Mouse (Mus musculus) liver, embryonic 14.5 days (tissue): ENCODE results near the gene 5730522E02Rik. TPM values are rescaled to one million over a fixed set of nuclear protein-coding genes. Genes with fewer than 3 reads are reported as not detected.

ENCODE experiments used
- ATAC-seq: fragments of 200-750 bp; cut with Nextera tagmentation; 2 replicates; pipeline ENCODE4 v1.8.0; 2017; ENCODE audit warnings: moderate number of reproducible peaks, mild to moderate bottlenecking, moderate library complexity; ENCODE audit not compliant: insufficient read depth
- DNase-seq, 3 experiments: peaks; one replicate each; pipeline ENCODE4 v3.0.0-alpha.2; 2012 to 2013; ENCODE audit warnings: low read depth in 3 of 3, low spot score in 3 of 3
- H3K27ac ChIP-seq: fragments of 300-500 bp; sonication (generic); 2 replicates; pipeline ENCODE4 v1.5.1; 2014; ENCODE audit warnings: moderate library complexity, mild to moderate bottlenecking, control low read depth, inconsistent platforms
- H3K27me3 ChIP-seq: fragments of 300-500 bp; sonication (generic); 2 replicates; pipeline ENCODE4 v1.6.1; 2014; ENCODE audit warnings: mild to moderate bottlenecking, low read length, moderate library complexity; ENCODE audit not compliant: control insufficient read depth, insufficient read depth
- H3K36me3 ChIP-seq: fragments of 300-500 bp; sonication (generic); replicated peaks from 2 replicates; pipeline ENCODE4 v1.6.1; 2014; ENCODE audit warnings: low read depth; ENCODE audit not compliant: control insufficient read depth, insufficient read depth
- H3K4me1 ChIP-seq, 2 experiments: fragments of 200-500 bp in 1 of 2; fragments of 300-500 bp in 1 of 2; sonication (generic) in 1 of 2; replicated peaks; 2 replicates each; pipeline ENCODE4 v1.6.1; 2012 to 2014; ENCODE audit warnings: antibody characterized with exemption in 1 of 2, inconsistent platforms in 1 of 2, low read length in 1 of 2; ENCODE audit not compliant: control insufficient read depth in 2 of 2, insufficient read depth in 2 of 2
- H3K4me2 ChIP-seq: fragments of 300-500 bp; sonication (generic); 2 replicates; pipeline ENCODE4 v1.6.1; 2014; ENCODE audit warnings: low read depth, mild to moderate bottlenecking, control low read depth, moderate library complexity
- H3K4me3 ChIP-seq, 2 experiments: fragments of 200-500 bp in 1 of 2; fragments of 300-500 bp in 1 of 2; sonication (generic) in 1 of 2; 2 replicates each; pipeline ENCODE4 v1.5.1; 2012 to 2014; ENCODE audit warnings: low read depth in 2 of 2, low read length in 2 of 2, mild to moderate bottlenecking in 2 of 2, control low read depth in 1 of 2, inconsistent platforms in 1 of 2, moderate library complexity in 1 of 2; ENCODE audit not compliant: insufficient read depth in 1 of 2
- H3K9ac ChIP-seq: fragments of 300-500 bp; sonication (generic); replicated peaks from 2 replicates; pipeline ENCODE4 v1.6.1; 2014; ENCODE audit warnings: mild to moderate bottlenecking, control low read depth, moderate library complexity
- H3K9me3 ChIP-seq: fragments of 300-500 bp; sonication (generic); 2 replicates; pipeline ENCODE4 v1.6.1; 2016; ENCODE audit warnings: low read length, mixed read lengths; ENCODE audit not compliant: control insufficient read depth
- CTCF ChIP-seq: IDR thresholded peaks from 2 replicates; pipeline ENCODE4 v1.5.1; 2016; ENCODE audit warnings: antibody characterized with exemption, low read depth, control low read depth
- EP300 ChIP-seq: IDR thresholded peaks from 2 replicates; pipeline ENCODE4 v1.6.1; 2016; ENCODE audit warnings: antibody characterized with exemption, low read depth
- WGBS: fragments of 180-500 bp; shearing (Covaris S2); extraction: QIAGEN DNeasy Blood & Tissue Kit; methylation state at CpG from one replicate; pipeline ENCODE4 v1.1.7; 2014; ENCODE audit not compliant: insufficient replicate concordance; 5-methylcytosine and 5-hydroxymethylcytosine counted together
- polyA plus RNA-seq, 2 experiments: library from polyadenylated mRNA; depleted of rRNA in 1 of 2; stranded (reverse) in 1 of 2; unstranded in 1 of 2; fragments of >200 nt; fragmentation: Nextera tagmentation in 1 of 2; extraction: Ambion mirVana in 1 of 2; gene quantifications; 2 replicates each; pipeline versions ENCODE4 v1.2.1 to v1.2.3; 2012 to 2014

5730522E02Rik gene
- polyA plus RNA-seq, 2 experiments, result 0.10 to 0.25 TPM

- no peak for ATAC-seq
- Histone ChIP-seq H3K36me3 (no peaks in the 10 kb centered on the region), H3K4me1 (no peaks in the 10 kb centered on the region), H3K4me2 (no peak overlapping the region), H3K27ac (no peak overlapping the region), H3K9ac (no peak overlapping the region), H3K9me3 (no peaks in the 10 kb centered on the region), H3K27me3 (no peaks in the 10 kb centered on the region), H3K4me3 (no peak overlapping the region)
- DNase-seq, result no peak
- no peak for TF ChIP-seq EP300
- no peak for TF ChIP-seq CTCF
- WGBS, result 53% methylated on average over 1 of the region's 1 CpGs
These were observed 114.5 kb downstream of the 5730522E02Rik start for GRCm38 (mm10) chr11:26096095-26096494.

- ATAC-seq, result no peak
- Histone ChIP-seq H3K4me2 (no peak overlapping the region), H3K4me3 (no peak overlapping the region), H3K9ac (no peak overlapping the region), H3K36me3 (no peaks in the 10 kb centered on the region), H3K4me1 (no peaks in the 10 kb centered on the region), H3K27me3 (no peaks in the 10 kb centered on the region), H3K9me3 (no peaks in the 10 kb centered on the region), H3K27ac (no peak overlapping the region)
- DNase-seq, result no peak
- TF ChIP-seq CTCF (no peak), EP300 (no peak)
- WGBS, result 57% methylated on average over 5 of the region's 5 CpGs
These were observed 121.6 kb downstream of the 5730522E02Rik start for GRCm38 (mm10) chr11:26088993-26089392.

DNA sequence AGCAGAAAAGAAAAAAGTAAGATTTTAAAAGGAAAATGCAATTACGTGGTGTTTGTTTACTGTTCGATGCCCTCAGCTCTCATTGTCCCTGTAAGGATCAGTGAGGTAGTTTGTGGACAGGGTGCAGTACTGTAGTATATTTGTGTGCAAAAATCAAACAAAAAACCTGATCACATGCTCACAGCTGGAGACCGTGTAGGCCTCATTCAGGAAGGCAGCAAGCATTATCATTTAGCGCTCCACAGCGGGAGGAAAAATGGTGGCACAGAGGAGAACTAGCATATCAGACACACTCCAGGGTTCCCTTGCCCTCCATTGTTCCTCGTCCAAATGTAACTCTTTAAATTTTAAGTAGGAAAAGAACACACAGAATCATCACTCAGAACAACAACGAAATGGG lies 123.9 kb downstream of the 5730522E02Rik start:
- H3K27ac ChIP-seq, result no peak overlapping the region
- no peak overlapping the region for H3K9ac ChIP-seq
- no peaks in the 10 kb centered on the region for H3K36me3 ChIP-seq
- ATAC-seq, result no peak
- no peaks in the 10 kb centered on the region for H3K27me3 ChIP-seq
- H3K4me2 ChIP-seq, result no peak overlapping the region
- 62% methylated on average over 7 of the region's 7 CpGs for WGBS
- no peak for DNase-seq
- H3K4me3 ChIP-seq, result no peak overlapping the region
- no peaks in the 10 kb centered on the region for H3K9me3 ChIP-seq
- TF ChIP-seq EP300 (no peak), CTCF (no peak)
- no peaks in the 10 kb centered on the region for H3K4me1 ChIP-seq

- Histone ChIP-seq H3K9ac (no peak overlapping the region), H3K4me2 (no peak overlapping the region), H3K9me3 (no peaks in the 10 kb centered on the region), H3K27me3 (no peaks in the 10 kb centered on the region), H3K36me3 (no peaks in the 10 kb centered on the region), H3K27ac (no peak overlapping the region), H3K4me1 (no peaks in the 10 kb centered on the region), H3K4me3 (no peak overlapping the region)
- TF ChIP-seq CTCF, result no peak
- TF ChIP-seq EP300, result no peak
- ATAC-seq (no peak), DNase-seq (no peak)
- 41% methylated on average over 6 of the region's 6 CpGs for WGBS
These were observed 125.1 kb downstream of the 5730522E02Rik start for GRCm38 (mm10) chr11:26085380-26086035.

DNA sequence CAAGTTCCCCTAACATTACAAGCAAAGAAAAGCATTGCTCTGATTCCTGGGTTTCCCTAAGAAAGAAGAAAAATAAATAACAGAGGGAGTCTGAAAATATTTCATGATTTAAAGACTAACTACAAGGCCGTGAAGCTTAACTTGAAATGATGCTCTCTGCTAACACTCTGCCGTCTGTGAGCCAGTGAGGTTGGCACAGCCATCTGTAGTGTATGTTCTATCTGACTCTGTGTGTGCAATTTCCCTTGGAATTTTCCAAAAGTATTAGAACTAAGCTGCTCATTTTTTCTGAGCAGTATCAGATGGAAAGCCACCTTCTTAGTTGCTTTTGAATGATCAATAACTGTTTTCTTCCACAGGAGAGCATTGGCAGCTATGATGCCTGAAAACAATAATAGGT lies 134.2 kb downstream of the 5730522E02Rik start:
- Histone ChIP-seq H3K9ac (no peak overlapping the region), H3K27me3 (no peaks in the 10 kb centered on the region), H3K4me2 (no peak overlapping the region), H3K27ac (no peak overlapping the region), H3K4me1 (no peaks in the 10 kb centered on the region), H3K36me3 (no peaks in the 10 kb centered on the region), H3K4me3 (no peak overlapping the region), H3K9me3 (no peaks in the 10 kb centered on the region)
- DNase-seq (no peak), ATAC-seq (no peak)
- WGBS, result 55% methylated on average over 2 of the region's 2 CpGs
- TF ChIP-seq EP300 (no peak), CTCF (no peak)
